Mouse (Mus musculus): ENCODE measurements at regions not wholly inside any gene's neighbourhood (a gene's known extent, or its start where the extent isn't known, plus 50 kb on each side); places are given as distances from the start of the nearest gene placed in this dataset.

DNA sequence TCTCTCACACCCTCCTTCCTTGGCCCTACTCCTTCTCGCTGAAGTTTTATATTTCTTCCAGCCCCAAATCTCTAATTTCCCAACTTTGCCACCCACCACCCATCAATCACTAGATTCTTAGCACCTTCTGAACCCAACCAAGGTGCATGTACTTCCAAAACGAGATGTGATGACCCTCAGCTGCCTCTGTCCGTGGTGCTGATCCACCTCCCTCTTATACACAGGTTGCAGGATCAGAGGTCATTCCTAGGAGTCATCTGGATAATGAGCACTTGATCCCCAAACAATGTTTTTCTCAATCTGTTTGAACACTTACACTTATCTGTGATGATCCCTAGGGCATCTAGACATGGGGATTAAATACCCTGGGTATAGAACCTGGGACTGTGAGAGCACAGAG lies 156.5 kb downstream of the Dhx35 start:
- TF ChIP-seq CTCF (IDR thresholded peaks at IDR 0.05; ENCODE audit: low read depth, low read length), result no peak
- TF ChIP-seq EP300 (IDR thresholded peaks at IDR 0.05; ENCODE audit: insufficient read depth, low read depth, low read length), result no peak

All from ES-Bruce4 (cell line).